In genomic region chr1:21075986-21076495, GRCm38 (mm10) we compare ENCODE assay signal across 9 mouse cellular contexts. TPM values are rescaled to one million over a fixed set of nuclear protein-coding genes. Genes with fewer than 3 reads are reported as not detected.
A peak's percentile ranks its signal among the peaks of the same experiment; 100 is the strongest.
DNase-seq lines count a peak whose midpoint lies in the region; ATAC-seq and TF ChIP-seq lines count a peak whose summit lies in the region.
"Had no signal": no experiment of that assay in that cellular context is flagged by ENCODE, and none has a peak within 500 bp of the region (broad histone marks: within the 10 kb centered on the region; RNA-seq: fewer than 3 reads in every experiment).

No protein-coding gene starts in this region.

- H3K4me3 ChIP-seq in gastrocnemius, adult 2 months = peak overlapping the region; percentile 92
- H3K4me3 ChIP-seq in hindbrain, embryonic 13.5 days = no peak overlapping the region
- no peak overlapping the region for H3K4me3 ChIP-seq in midbrain, embryonic 12.5 days

- no peaks in the 10 kb centered on the region for H3K27me3 ChIP-seq in hindbrain, embryonic 13.5 days
- H3K27me3 ChIP-seq in midbrain, embryonic 12.5 days = peaks cover 13% of the 10 kb centered on the region; the same call in 1 of the 2 replicates

- no peaks in the 10 kb centered on the region for H3K9me3 ChIP-seq in hindbrain, embryonic 13.5 days
- H3K9me3 ChIP-seq in midbrain, embryonic 12.5 days = no peaks in the 10 kb centered on the region

- intact Hi-C loops in gastrocnemius, adult 2 months (cut with DNase I) = loop anchor here (5.0 kb wide), 1 partner anchor 69 kb away; no protein-coding TSS in a partner anchor
- intact Hi-C loops in left cerebral cortex, postnatal 36 days (cut with DNase I) = no loop called here

- H3K9ac ChIP-seq in hindbrain, embryonic 13.5 days = no peak overlapping the region
- H3K9ac ChIP-seq in midbrain, embryonic 12.5 days (replicated peaks) = no peak overlapping the region

- DNase-seq in gastrocnemius, adult 2 months = no peak
- no peak for DNase-seq in gastrocnemius, postnatal 4 days (ENCODE audit: low spot score in 2 of 2)
- peak; percentile 25 for DNase-seq in R1 (ENCODE audit: low read depth, low spot score)
- DNase-seq in left cerebral cortex, postnatal 36 days (ENCODE audit: low spot score in 2 of 2) = no peak
- DNase-seq in cerebellum, postnatal 25 days = no peak
- no peak for DNase-seq in testis, postnatal 10 days (ENCODE audit: low spot score)

- ATAC-seq in hindbrain, embryonic 13.5 days (ENCODE audit: low FRiP score) = no peak
- no peak for ATAC-seq in midbrain, embryonic 12.5 days (ENCODE audit: low FRiP score, low read depth)
- ATAC-seq: CD4-positive, CD25-positive, alpha-beta regulatory T cell, adult 4 months had no signal

- H3K36me3 ChIP-seq in hindbrain, embryonic 13.5 days = no peaks in the 10 kb centered on the region
- no peaks in the 10 kb centered on the region for H3K36me3 ChIP-seq in midbrain, embryonic 12.5 days

- peak overlapping the region; percentile 69 for H3K4me2 ChIP-seq in hindbrain, embryonic 13.5 days
- H3K4me2 ChIP-seq in midbrain, embryonic 12.5 days (replicated peaks) = peak overlapping the region; percentile 72

- H3K4me1 ChIP-seq in hindbrain, embryonic 13.5 days (replicated peaks) = peaks cover 60% of the 10 kb centered on the region
- peaks cover 52% of the 10 kb centered on the region for H3K4me1 ChIP-seq in midbrain, embryonic 12.5 days

- no peak for TF ChIP-seq CTCF in gastrocnemius, adult 2 months (IDR thresholded peaks at IDR 0.05)

- peak overlapping the region; percentile 75 for H3K27ac ChIP-seq in gastrocnemius, adult 2 months
- peak overlapping the region; percentile 25; the same call in 1 of the 2 replicates for H3K27ac ChIP-seq in hindbrain, embryonic 13.5 days
- no peak overlapping the region for H3K27ac ChIP-seq in midbrain, embryonic 12.5 days (replicated peaks)

- WGBS in hindbrain, embryonic 13.5 days = 20% methylated on average over 6 of the region's 6 CpGs
- WGBS in midbrain, embryonic 12.5 days = 9% methylated on average over 6 of the region's 6 CpGs

RNA-seq across cellular contexts. Expression of gene Tram2, which starts 3.0 kb away (rescaled TPM):
- 1 to 10 TPM; 2.6 to 3.4 TPM for total RNA-seq in gastrocnemius, adult 2 months (2021)
- 10 to 100 TPM; 20.8 to 21.6 TPM for total RNA-seq in gastrocnemius, postnatal 4 days (2021)
- 2.4 and 3.0 TPM in 2 replicates for polyA plus RNA-seq in hindbrain, embryonic 13.5 days (2015; fragmentation: Nextera tagmentation; extraction: Ambion mirVana)
- 3.5 and 4.0 TPM in 2 replicates for polyA plus RNA-seq in midbrain, embryonic 12.5 days (2016; fragmentation: Nextera tagmentation; extraction: Ambion mirVana)
- total RNA-seq in left cerebral cortex, postnatal 36 days (2021) = 1 to 10 TPM in 1 of 2 experiments, under 1 TPM in 1; 0.81 to 1.3 TPM

Comparison
In these comparisons a context has a peak if more than half of its experiments do, and no peak if none do; other contexts are left out.
1. RNA of gene Tram2, which starts 3.0 kb away (total RNA-seq): 20.8 to 21.6 TPM in gastrocnemius, postnatal 4 days; 2.6 to 3.4 TPM in gastrocnemius, adult 2 months and 0.81 to 1.3 TPM in left cerebral cortex, postnatal 36 days; every median in the first group is over 4 times any median in the second.